Mouse (Mus musculus) heart, postnatal 14 days (tissue): ENCODE results near the gene Tmem115. TPM values are rescaled to one million over a fixed set of nuclear protein-coding genes. Genes with fewer than 3 reads are reported as not detected.

Experiments used
- DNase-seq, 2 experiments: peaks; one replicate each; pipeline ENCODE4 v3.0.0; 2021 to 2022
- intact Hi-C: fragments of 180-260 bp; cut with DNase I; formaldehyde crosslinking; loops from one replicate; pipeline ENCODE4 v1.15.1; 2025
- total RNA-seq, 2 experiments: library from RNA; stranded (reverse); gene quantifications; 2 replicates each; pipeline ENCODE4 v1.2.3; 2021

The Tmem115 gene
- total RNA-seq, 2 experiments from 2014 or later = 23.1 to 23.7 TPM

- DNase-seq = no peak
- intact Hi-C loops = no loop called here
These were observed 52.8 kb downstream of the Tmem115 start for GRCm38 (mm10) chr9:107586504-107586903.

- intact Hi-C loops = no loop called here
- DNase-seq = peak; percentile 93 to 95
These were observed 53.5 kb downstream of the Tmem115 start, which contains the start of gene Ifrd2 for GRCm38 (mm10) chr9:107586974-107587832. Gene Ifrd2 (plus strand): TSS chr9:107587642.

GRCm38 (mm10) chr9:107587833-107588639, 54.3 kb downstream of the Tmem115 start:
- intact Hi-C loops = no loop called here
- peak in 1 of 2 experiments; percentile 68 for DNase-seq

Other genes with a start within 250 kb of the Tmem115 start
- 10 to 100 TPM; 29.5 to 31.4 TPM for gene Mapkapk3, start 244.1 kb upstream of the Tmem115 start, total RNA-seq
- gene Cish, start 237.9 kb upstream of the Tmem115 start, total RNA-seq = 100 to 1,000 TPM; 232 TPM
- 10 to 100 TPM; 19.7 to 21.2 TPM for gene Hemk1, start 195.6 kb upstream of the Tmem115 start, total RNA-seq
- gene 6430571L13Rik, start 193.3 kb upstream of the Tmem115 start, total RNA-seq = 1 to 10 TPM; 7.0 to 7.4 TPM
- gene Cacna2d2, start 134.3 kb upstream of the Tmem115 start, total RNA-seq = 10 to 100 TPM in 1 of 2 experiments, 1 to 10 TPM in 1; 5.0 to 10.5 TPM
- gene Cyb561d2, start 8.2 kb downstream of the Tmem115 start, total RNA-seq = 1 to 10 TPM; 3.4 to 4.9 TPM
- 10 to 100 TPM; 13.6 to 17.1 TPM for gene Nprl2, start 8.3 kb downstream of the Tmem115 start, total RNA-seq
- gene Zmynd10, start 13.4 kb downstream of the Tmem115 start, total RNA-seq = not detected
- 10 to 100 TPM; 23.6 to 24.5 TPM for gene Rassf1, start 17.6 kb downstream of the Tmem115 start, total RNA-seq
- 10 to 100 TPM; 27.5 to 27.9 TPM for gene Tusc2, start 29.3 kb downstream of the Tmem115 start, total RNA-seq
- 10 to 100 TPM; 35.8 to 43.1 TPM for gene Hyal2, start 34.0 kb downstream of the Tmem115 start, total RNA-seq
- gene Hyal1, start 43.0 kb downstream of the Tmem115 start, total RNA-seq = 1 to 10 TPM; 3.9 to 5.2 TPM
- gene Naa80, start 44.9 kb downstream of the Tmem115 start, total RNA-seq = 10 to 100 TPM; 15.5 to 16.6 TPM
- gene Hyal3, start 46.9 kb downstream of the Tmem115 start, total RNA-seq = under 1 TPM; 0.31 to 0.49 TPM
- 10 to 100 TPM; 36.7 to 47.1 TPM for gene Ifrd2, start 53.7 kb downstream of the Tmem115 start, total RNA-seq
- 10 to 100 TPM; 11.3 to 12.1 TPM for gene Sema3b, start 75.3 kb downstream of the Tmem115 start, total RNA-seq
- 100 to 1,000 TPM; 318 to 327 TPM for gene Gnai2, start 101.4 kb downstream of the Tmem115 start, total RNA-seq
- gene Slc38a3, start 135.6 kb downstream of the Tmem115 start, total RNA-seq = 10 to 100 TPM; 48.6 to 53.3 TPM
- gene Gnat1, start 145.8 kb downstream of the Tmem115 start, total RNA-seq = not detected
- 10 to 100 TPM; 17.7 to 18.0 TPM for gene Sema3f, start 176.5 kb downstream of the Tmem115 start, total RNA-seq
- gene Rbm5, start 237.1 kb downstream of the Tmem115 start, total RNA-seq = 10 to 100 TPM; 74.1 to 76.9 TPM